Mouse (Mus musculus): ENCODE results near the gene Ciao2a.

The Ciao2a gene

GRCm38 (mm10) chr9:66126456-66127192, at the start of gene Ciao2a, which contains the start of gene Snx1:
Gene Ciao2a, plus strand, starts transcription at chr9:66126611.
Gene Snx1, minus strand, starts transcription at chr9:66126587.
- peak; percentile 97 for DNase-seq

- no peak for DNase-seq
These were observed 48.3 kb upstream of the Ciao2a start for GRCm38 (mm10) chr9:66078072-66078471.

- no peak for DNase-seq
These were observed 47.9 kb upstream of the Ciao2a start for GRCm38 (mm10) chr9:66078493-66078892.

DNA sequence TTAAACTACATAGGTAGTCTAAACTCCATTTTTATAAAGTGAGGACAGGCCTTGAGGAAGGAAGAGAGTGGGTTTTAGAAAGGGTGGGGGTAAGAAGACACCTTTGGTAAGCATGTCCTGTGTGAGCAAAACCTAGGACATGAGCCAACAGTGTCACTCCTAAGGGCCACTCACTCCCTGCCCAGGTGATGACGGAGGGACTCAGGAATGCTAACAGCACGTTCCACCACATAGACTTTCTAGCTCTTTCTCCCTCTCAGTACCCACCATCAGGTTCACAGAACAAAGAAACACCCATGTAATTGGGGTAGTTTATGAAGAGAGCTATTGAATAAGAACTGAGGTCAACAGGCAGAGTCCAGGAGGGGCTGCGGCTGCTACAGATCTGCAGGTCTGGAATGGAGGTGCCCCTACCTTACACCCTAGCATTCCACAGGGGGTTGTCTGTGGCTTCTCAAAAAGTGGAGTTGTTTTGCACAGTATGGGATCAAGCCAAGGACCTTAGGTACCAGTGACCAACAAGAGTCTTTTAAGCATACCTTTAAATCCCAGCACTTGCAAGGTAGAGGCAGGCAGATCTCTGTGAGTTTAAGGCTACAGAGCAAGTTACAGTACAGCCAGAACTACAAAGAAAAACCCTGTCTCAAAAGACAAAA, 45.5 kb upstream of the Ciao2a start:
- DNase-seq, result no peak

DNA sequence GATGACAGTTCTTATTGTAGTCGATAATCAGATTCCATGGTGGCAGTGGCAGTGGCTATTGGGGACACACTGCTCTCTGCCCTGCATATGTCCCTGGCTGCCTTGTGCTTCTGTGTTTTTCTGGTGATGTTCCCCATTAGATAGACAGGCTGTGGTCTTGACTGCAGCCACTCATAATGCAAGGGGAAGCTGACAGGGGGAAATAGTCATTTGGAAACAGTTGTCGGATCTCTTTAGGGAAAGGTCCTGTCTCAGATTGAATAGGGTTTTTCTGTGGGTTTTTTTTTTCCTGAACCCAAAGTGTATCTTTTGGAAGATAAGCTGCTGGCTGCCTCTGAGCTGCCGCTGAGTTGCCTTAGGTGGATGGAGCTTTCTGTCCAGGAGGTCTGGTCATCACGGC, 44.4 kb upstream of the Ciao2a start:
- no peak for DNase-seq

DNA sequence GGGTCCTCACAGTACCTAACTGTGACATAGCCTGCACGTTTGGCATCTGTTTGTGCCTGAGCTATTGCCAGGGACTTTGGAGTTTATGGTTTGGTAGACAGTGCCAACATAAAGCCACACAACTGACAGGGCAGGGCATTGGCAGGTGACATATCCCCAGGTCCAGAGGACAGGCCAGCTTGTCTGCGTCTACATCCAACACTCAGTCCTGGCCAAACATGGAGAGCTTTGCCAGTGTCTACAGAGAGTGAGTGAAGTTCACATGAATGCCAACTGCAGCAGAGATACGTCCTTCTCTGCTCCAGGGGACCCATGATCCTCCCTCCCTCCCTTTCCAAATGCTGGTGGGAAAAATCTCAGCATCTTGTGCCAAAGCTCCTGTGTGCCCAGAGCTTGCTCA, 42.2 kb upstream of the Ciao2a start:
- no peak for DNase-seq

DNA sequence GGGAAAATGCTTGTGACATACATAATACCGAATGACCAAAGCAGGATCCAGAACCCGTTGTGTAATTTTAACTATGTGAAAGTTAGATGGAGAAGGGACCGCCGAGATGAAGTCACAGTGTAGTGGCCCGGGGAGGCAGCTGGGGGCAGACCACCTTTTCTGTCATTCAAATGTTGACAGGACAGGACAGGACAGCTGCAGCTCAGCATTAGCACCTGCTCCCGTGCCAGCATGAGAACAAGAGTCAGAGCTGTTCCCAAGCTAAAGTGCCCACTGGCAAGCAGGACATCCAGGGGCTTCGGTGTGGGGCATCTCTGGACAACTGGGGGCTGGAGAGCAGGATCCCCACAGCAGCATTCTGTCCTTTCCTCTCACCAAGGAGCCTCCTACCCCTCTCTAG, 39.3 kb upstream of the Ciao2a start:
- no peak for DNase-seq

DNA sequence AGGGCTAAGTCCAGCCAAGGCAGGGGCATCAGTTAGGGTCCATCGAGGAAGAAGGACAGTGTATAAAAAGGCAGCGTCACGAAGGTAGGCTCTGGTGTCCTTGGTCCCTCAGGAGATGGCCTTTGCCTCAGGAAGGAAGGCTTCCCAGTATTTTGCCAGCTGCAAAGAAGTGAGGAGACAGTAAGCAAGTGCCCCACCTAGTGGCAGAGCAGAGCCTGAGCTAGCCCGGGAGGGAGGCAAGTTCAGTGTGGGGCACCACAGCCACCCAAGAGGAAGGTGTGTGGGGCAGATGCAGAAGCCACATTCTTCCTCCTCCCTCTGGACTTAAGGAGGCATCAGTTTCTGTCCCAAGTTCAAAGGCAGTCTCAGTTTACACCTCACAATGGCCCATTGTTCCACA, 38.0 kb upstream of the Ciao2a start:
- DNase-seq, result no peak

GRCm38 (mm10) chr9:66090593-66091244, 35.7 kb upstream of the Ciao2a start:
- DNase-seq, result no peak

GRCm38 (mm10) chr9:66091327-66092231, 34.8 kb upstream of the Ciao2a start:
- no peak for DNase-seq

DNA sequence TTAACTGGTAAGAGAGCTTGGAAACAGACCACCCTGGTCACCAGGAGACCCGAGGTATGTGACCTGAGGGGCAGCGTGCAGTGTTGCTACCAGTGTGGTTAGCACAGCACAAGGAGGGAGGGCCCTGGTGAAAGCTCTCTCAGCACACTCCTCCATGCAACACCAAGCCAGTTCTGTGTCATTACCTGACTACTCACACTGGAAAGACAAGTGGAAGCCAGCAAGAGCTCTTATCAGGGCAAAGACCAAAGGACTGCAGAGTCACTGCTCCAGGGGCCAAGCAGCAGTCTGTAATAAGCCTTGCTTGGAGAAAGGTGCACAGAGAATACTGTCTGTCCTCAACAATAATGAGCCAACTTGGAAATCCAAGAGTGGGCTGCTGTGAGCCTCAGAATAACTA, 33.7 kb upstream of the Ciao2a start:
- DNase-seq, result no peak

DNA sequence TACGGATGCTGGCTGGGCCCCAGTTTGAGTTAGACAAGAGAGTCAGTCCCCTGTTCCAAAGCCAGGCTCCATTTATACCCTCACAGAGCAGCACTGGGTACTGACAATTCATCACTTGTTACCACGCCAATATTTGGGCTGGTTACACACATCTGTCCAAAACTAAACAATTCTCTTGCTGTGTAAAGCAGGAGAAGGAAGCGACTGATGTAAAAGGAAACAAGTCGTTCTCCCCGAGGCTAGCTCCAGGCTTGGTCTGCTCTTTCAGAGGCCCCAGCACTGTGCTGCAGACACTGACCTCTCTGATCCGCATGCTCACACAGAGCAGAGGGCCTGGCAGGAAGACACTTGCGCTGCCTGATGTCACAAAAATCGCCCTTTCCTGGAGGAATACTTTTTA, 24.8 kb upstream of the Ciao2a start:
- DNase-seq, result no peak

DNA sequence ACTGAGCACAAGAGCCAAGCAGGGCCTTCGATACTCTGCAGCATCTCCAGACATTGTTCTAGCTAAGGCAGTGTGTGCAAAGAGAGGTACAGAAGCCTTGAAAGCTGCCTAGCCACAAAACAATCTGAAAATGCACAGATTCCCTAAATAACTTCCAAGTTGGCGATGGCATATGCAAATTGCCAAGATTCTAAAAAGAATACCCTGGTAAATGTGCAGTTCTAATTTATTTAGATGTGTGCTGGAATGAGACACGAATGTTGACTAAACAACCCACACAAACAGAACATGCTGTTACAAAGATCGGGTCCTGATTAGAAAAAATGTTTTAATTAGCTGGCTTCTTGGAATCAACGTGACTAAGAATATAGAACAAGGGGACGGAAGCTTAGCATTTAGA, 23.7 kb upstream of the Ciao2a start:
- DNase-seq, result no peak

GRCm38 (mm10) chr9:66104601-66105000, 21.8 kb upstream of the Ciao2a start:
- no peak for DNase-seq

- peak; percentile 46 for DNase-seq
These were observed 21.2 kb upstream of the Ciao2a start for GRCm38 (mm10) chr9:66105168-66105567.

- DNase-seq, result peak; percentile 65
These were observed 16.8 kb upstream of the Ciao2a start for GRCm38 (mm10) chr9:66109574-66109973.

DNA sequence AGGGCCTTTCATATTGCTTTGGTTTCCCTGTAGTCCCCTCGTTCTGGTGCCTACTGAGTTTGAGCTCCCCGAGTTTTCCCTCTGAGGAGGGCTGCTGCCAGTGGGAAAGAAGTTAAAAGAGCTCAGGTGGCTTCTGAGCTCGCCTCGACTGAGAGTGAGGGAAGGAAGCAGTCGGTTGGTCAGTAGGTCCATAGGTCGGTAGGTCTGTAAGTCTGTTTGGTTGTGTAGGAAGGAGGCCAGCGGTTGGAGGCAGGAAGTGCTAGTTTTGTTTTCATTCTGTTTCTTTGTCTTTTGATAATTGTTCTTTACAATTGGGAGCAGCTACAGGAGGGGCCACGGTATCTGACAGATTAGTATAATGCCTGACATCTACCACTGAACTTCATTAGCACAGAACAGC, 16.3 kb upstream of the Ciao2a start:
- DNase-seq, result no peak

- DNase-seq, result peak; percentile 68
These were observed 15.6 kb upstream of the Ciao2a start for GRCm38 (mm10) chr9:66110611-66111379.

- DNase-seq, result no peak
These were observed 12.1 kb upstream of the Ciao2a start for GRCm38 (mm10) chr9:66114341-66114740.

DNA sequence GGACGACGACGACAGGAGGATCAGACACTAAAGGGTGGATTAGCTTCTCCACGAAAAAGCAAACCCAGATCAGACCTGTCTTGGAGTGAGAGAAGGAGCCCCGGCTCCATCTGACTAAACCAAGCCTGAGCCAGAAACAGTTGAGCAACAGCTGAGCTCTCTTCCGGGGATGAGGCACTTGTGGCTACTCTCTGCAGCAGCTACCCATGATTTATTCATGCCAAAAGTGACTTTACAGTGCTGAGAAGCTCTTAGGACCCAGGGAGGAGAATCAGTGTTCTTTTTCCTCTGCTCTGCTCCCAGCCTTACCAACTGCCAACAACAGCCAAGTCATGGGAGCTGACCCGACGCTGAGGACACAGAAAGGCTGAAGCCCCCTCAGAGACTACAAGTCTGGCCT, 9.5 kb upstream of the Ciao2a start:
- no peak for DNase-seq

GRCm38 (mm10) chr9:66119498-66119897, 6.9 kb upstream of the Ciao2a start:
- no peak for DNase-seq

- no peak for DNase-seq
These were observed 6.3 kb upstream of the Ciao2a start for GRCm38 (mm10) chr9:66120106-66120505.

All from kidney, adult 11 months (tissue).